In genomic region chr4:116556561-116557305, GRCm38 (mm10) we compare ENCODE assay signal across 7 mouse cellular contexts. TPM values are rescaled to one million over a fixed set of nuclear protein-coding genes. Genes with fewer than 3 reads are reported as not detected.
DNase-seq lines count a peak whose midpoint lies in the region; ATAC-seq lines count a peak whose summit lies in the region.

No protein-coding gene starts in this region.

- H3K36me3 ChIP-seq in intestine, embryonic 16.5 days (ENCODE audit: control insufficient read depth, insufficient read depth, low read length) = no peaks in the 10 kb centered on the region
- peaks cover 4% of the 10 kb centered on the region; the same call in 1 of the 2 replicates for H3K36me3 ChIP-seq in midbrain, embryonic 11.5 days (ENCODE audit: control insufficient read depth, insufficient read depth, low read length)

- no peaks in the 10 kb centered on the region for H3K9me3 ChIP-seq in intestine, embryonic 16.5 days (ENCODE audit: control insufficient read depth, low read length)
- H3K9me3 ChIP-seq in midbrain, embryonic 11.5 days (ENCODE audit: control insufficient read depth, low read length) = no peaks in the 10 kb centered on the region

- peak overlapping the region; percentile 81 for H3K4me3 ChIP-seq in intestine, embryonic 16.5 days (ENCODE audit: low read length)
- peak overlapping the region; percentile 60 for H3K4me3 ChIP-seq in midbrain, embryonic 11.5 days (ENCODE audit: low read depth, low read length)

- peak; percentile 96 for ATAC-seq in intestine, embryonic 16.5 days
- peak; percentile 95 for ATAC-seq in midbrain, embryonic 11.5 days (ENCODE audit: low FRiP score)

- no peaks in the 10 kb centered on the region for H3K27me3 ChIP-seq in intestine, embryonic 16.5 days (replicated peaks; ENCODE audit: control insufficient read depth, insufficient read depth, low read length)
- no peaks in the 10 kb centered on the region for H3K27me3 ChIP-seq in midbrain, embryonic 11.5 days (ENCODE audit: control insufficient read depth, insufficient read depth, low read length)

- 0 out of 2 replicates have a peak, but pooled peaks cover 5% of the 10 kb centered on the region for H3K4me1 ChIP-seq in intestine, embryonic 16.5 days (ENCODE audit: control insufficient read depth, insufficient read depth, low read length)
- peaks cover 2% of the 10 kb centered on the region; the same call in 1 of the 2 replicates for H3K4me1 ChIP-seq in midbrain, embryonic 11.5 days (ENCODE audit: control insufficient read depth, insufficient read depth, low read length)

- H3K4me2 ChIP-seq in intestine, embryonic 16.5 days (ENCODE audit: low read depth, low read length) = peak overlapping the region; percentile 78
- H3K4me2 ChIP-seq in midbrain, embryonic 11.5 days = peak overlapping the region; percentile 54

- peak overlapping the region; percentile 94 for H3K27ac ChIP-seq in intestine, embryonic 16.5 days (ENCODE audit: low read length)
- H3K27ac ChIP-seq in midbrain, embryonic 11.5 days (ENCODE audit: low read depth, low read length) = peak overlapping the region; percentile 72

- H3K9ac ChIP-seq in intestine, embryonic 16.5 days (ENCODE audit: low read depth, low read length) = peak overlapping the region; percentile 90
- peak overlapping the region; percentile 71 for H3K9ac ChIP-seq in midbrain, embryonic 11.5 days (ENCODE audit: low read length)

- DNase-seq in adrenal gland, adult 2 months = peak; percentile 95
- DNase-seq in embryo, embryonic 11.5 days (ENCODE audit: low read depth, low spot score) = peak; percentile 83
- peak; percentile 82 to 93 for DNase-seq in gastrocnemius, postnatal 4 days (ENCODE audit: low spot score in 2 of 2)
- DNase-seq in left cerebral cortex, postnatal 36 days (ENCODE audit: low spot score in 2 of 2) = peak; percentile 94 to 95
- DNase-seq in midbrain, embryonic 11.5 days (ENCODE audit: low spot score, missing footprints) = peak; percentile 99
- DNase-seq in skeletal muscle tissue, adult 2 months (ENCODE audit: low read depth, low spot score) = peak; percentile 87

- 0% methylated on average over 28 of the region's 28 CpGs for WGBS in intestine, embryonic 16.5 days
- WGBS in midbrain, embryonic 11.5 days = under 1% methylated on average over 28 of the region's 28 CpGs

- intact Hi-C loops in left cerebral cortex, postnatal 36 days (cut with DNase I) = loop anchor here (5.0 to 10.0 kb wide), 2 partner anchors 49 to 392 kb away; partner anchors contain the start of genes Ipp and Tspan1

RNA-seq across cellular contexts. Expression of gene Gpbp1l1, which starts 0.7 kb away (rescaled TPM):
- total RNA-seq in adrenal gland, adult 2 months (2021) = 100 to 1,000 TPM in 1 of 2 experiments, 10 to 100 TPM in 1; 72.0 to 101 TPM
- polyA plus RNA-seq in adrenal gland, adult 2 months (2012; rRNA removed) = 16.9 and 18.6 TPM in 2 replicates
- 10 to 100 TPM; 37.9 to 47.8 TPM for total RNA-seq in gastrocnemius, postnatal 4 days (2021)
- 29.7 and 31.3 TPM in 2 replicates for polyA plus RNA-seq in intestine, embryonic 16.5 days (2015; fragmentation: Nextera tagmentation; extraction: Ambion mirVana)
- 10 to 100 TPM; 35.7 to 43.6 TPM for total RNA-seq in left cerebral cortex, postnatal 36 days (2021)
- 37.1 and 42.4 TPM in 2 replicates for polyA plus RNA-seq in midbrain, embryonic 11.5 days (2014; fragmentation: Nextera tagmentation; extraction: Ambion mirVana)

RNA-seq across cellular contexts. Expression of gene Tmem69, which starts 1.0 kb away (rescaled TPM):
- total RNA-seq in adrenal gland, adult 2 months (2021) = 10 to 100 TPM; 23.5 to 24.4 TPM
- polyA plus RNA-seq in adrenal gland, adult 2 months (2012; rRNA removed) = 2.0 and 2.1 TPM in 2 replicates
- 10 to 100 TPM; 12.1 to 15.0 TPM for total RNA-seq in gastrocnemius, postnatal 4 days (2021)
- 27.4 and 27.5 TPM in 2 replicates for polyA plus RNA-seq in intestine, embryonic 16.5 days (2015; fragmentation: Nextera tagmentation; extraction: Ambion mirVana)
- 10 to 100 TPM in 1 of 2 experiments, 1 to 10 TPM in 1; 8.8 to 10.1 TPM for total RNA-seq in left cerebral cortex, postnatal 36 days (2021)
- 38.1 and 40.9 TPM in 2 replicates for polyA plus RNA-seq in midbrain, embryonic 11.5 days (2014; fragmentation: Nextera tagmentation; extraction: Ambion mirVana)

RNA-seq across cellular contexts. Expression of gene Ccdc17, which starts 39.7 kb away (rescaled TPM):
- 10 to 100 TPM; 12.8 to 13.2 TPM for total RNA-seq in adrenal gland, adult 2 months (2021)
- 9.1 and 9.8 TPM in 2 replicates for polyA plus RNA-seq in adrenal gland, adult 2 months (2012; rRNA removed)
- 1 to 10 TPM; 4.1 to 4.6 TPM for total RNA-seq in gastrocnemius, postnatal 4 days (2021)
- polyA plus RNA-seq in intestine, embryonic 16.5 days (2015; fragmentation: Nextera tagmentation; extraction: Ambion mirVana) = 6.1 and 6.4 TPM in 2 replicates
- 1 to 10 TPM; 5.3 to 6.3 TPM for total RNA-seq in left cerebral cortex, postnatal 36 days (2021)
- 1.7 and 2.6 TPM in 2 replicates for polyA plus RNA-seq in midbrain, embryonic 11.5 days (2014; fragmentation: Nextera tagmentation; extraction: Ambion mirVana)

RNA-seq across cellular contexts. Expression of gene Ipp, which starts 49.4 kb away (rescaled TPM):
- total RNA-seq in adrenal gland, adult 2 months (2021) = 10 to 100 TPM in 1 of 2 experiments, 1 to 10 TPM in 1; 9.7 to 17.0 TPM
- polyA plus RNA-seq in adrenal gland, adult 2 months (2012; rRNA removed) = 0.48 and 0.51 TPM in 2 replicates
- total RNA-seq in gastrocnemius, postnatal 4 days (2021) = 10 to 100 TPM; 14.5 to 18.4 TPM
- polyA plus RNA-seq in intestine, embryonic 16.5 days (2015; fragmentation: Nextera tagmentation; extraction: Ambion mirVana) = 15.6 and 16.5 TPM in 2 replicates
- 10 to 100 TPM; 18.4 to 21.6 TPM for total RNA-seq in left cerebral cortex, postnatal 36 days (2021)
- polyA plus RNA-seq in midbrain, embryonic 11.5 days (2014; fragmentation: Nextera tagmentation; extraction: Ambion mirVana) = 4.6 and 5.4 TPM in 2 replicates

Comparison
In these comparisons a context has a peak if more than half of its experiments do, and no peak if none do; other contexts are left out.
1. Peak in every context shown above with its lines: DNase-seq, ATAC-seq, H3K4me3 ChIP-seq and H3K27ac ChIP-seq.